Mouse (Mus musculus) lung, postnatal 10 days (tissue): ENCODE data around the gene Cox17.
A peak's percentile ranks its signal among the peaks of the same experiment; 100 is the strongest.
"Not testable (repeated sequence)": the region's sequence is repeated elsewhere in the genome, so short reads cannot be mapped to it uniquely, and the experiment has no call there.

Experiments
- DNase-seq: peaks from one replicate; pipeline ENCODE4 v3.0.0; 2021

Cox17 gene

DNA sequence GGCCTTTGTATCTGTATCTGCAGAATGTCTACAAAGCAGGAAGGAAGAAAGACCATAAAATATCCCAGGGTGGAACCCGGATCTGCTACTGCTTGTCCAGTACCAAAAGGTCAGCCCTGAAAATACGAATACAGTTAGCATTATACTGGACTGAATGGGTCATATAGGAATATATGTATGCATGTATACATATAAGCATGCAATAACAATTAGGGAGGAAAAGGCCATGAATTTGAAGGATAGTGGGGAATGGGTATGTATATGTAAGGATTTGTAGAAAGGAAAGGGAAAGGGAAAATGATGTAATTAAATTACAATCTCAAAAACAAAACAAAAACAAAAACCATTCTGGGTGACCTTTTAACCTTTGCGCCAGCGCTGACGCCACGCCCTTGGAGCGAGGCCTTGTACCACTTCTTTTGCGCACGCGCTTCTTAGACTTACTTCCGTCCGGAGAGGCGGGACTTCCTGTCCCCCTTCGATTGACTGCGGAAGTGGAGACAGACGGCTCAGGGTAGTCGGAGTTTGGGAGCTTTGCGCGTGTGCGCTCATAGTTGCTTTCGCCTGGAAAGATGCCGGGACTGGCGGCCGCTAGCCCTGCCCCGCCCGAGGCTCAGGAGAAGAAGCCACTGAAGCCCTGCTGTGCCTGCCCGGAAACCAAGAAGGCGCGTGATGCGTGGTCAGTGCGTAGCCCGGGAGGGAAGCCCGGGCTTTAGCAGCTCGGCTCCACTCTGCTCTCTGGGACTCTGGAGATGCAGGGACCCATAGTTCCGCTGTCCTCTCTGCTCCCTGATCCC, at the start of gene Cox17, which contains the start of gene Gm21987:
TSS of gene Cox17 (plus strand) at position 463 of the 797 bp plus-strand sequence.
TSS of gene Gm21987 (plus strand) at position 512 of the 797 bp plus-strand sequence.
- peak; percentile 96 for DNase-seq

DNA sequence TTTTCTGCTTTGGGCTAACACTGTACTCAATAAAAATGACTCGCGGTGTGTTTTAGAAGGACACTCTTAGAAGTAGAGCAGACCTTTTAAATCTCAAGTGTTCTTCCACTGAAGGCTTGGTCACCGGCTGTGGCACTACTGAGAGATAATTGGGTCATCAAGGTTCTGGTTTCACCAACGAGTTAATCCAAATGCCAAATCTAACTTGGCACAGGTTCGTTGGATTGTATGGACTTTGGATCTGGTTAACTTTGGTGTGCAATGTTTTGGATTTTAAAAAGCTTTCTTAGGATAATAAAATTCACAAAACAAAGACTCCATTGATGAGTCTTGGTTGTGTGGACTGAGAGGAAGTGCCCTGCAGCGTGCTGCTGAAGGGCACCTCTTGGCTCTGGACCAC, 48.4 kb upstream of the Cox17 start:
- DNase-seq = no peak

DNA sequence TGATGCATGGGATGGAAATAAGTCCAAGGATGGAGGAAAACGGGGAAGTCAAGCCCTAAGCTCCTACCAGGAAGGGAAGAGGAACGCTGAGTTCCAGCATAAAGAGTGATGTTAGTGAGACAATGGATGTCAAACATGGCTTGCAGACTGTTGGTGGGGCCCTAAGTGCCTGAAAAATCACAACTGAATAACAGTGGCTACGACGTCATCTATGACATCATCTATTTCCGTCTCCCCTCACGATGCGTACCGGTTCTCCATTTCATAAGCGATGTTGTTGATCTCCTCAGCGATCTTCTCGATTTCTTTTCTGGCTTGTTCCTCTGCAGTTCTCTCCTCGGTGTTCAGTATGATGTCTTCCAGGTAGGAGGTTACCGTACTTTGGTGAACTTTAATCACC, 44.4 kb upstream of the Cox17 start:
- no peak for DNase-seq

DNA sequence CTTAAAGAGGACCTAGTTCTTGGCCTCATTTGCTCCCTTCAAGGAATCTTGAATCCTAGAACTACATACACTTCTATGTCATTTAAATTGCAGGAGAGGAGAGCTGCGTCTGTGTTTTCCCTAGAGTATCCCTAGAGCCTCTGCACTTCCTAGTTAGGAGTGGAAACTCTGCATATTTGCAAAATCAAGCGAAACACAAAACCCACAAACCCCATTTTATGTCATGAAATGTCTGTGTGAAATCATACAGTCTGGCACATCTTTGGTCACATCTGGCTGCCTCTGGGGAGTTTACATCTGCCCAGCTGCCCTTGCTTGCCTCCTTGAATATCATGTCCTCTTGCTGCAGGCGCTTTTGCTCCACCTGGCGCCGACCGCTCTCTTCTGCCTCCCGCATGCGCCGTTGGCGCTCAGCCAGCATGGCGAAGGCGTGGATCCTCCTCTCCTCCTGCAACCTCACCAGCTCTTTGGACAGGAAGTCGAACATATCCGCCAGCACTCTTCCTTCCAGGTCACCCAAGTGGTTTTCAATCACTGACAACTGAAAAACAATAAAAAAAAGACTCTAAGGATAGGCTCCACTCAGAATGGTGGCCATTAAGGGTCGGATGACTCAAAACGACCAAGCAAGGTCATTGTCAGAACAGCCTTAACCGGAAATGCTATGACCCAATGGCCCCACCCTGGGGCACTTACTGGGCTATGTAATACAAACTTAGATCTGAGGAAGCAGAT, 42.2 kb upstream of the Cox17 start:
- DNase-seq = peak; percentile 78

DNA sequence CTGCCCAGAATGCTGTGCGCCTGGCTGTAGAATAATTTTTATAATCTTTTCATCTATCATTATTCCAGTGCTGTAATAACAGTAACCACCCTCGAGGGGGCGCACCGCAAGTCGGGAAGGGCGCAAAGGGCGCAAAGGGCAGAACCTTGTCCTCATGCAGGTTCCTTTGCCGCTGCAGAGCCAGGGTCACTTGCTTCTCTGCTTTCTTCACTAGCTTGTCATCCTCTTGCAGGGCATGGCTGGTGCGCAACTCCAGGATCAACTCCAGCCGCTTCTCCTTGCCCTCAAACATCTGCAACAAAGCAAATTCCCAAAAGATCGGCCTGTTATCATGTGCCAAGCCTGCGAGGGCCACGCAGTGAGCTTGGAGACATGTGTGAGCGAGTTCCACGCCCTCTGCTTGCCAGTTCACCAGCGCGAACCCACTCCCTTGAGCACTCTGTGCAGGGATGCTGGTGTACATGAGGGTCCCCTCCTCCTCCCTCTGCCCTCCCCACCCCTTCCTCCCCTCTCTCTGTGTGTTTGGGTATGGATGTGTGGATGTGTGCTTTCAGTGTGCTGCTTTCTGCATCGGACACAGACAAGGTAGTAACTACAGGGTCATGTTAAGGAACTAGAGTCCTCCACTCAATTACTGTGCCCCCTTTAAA, 40.1 kb upstream of the Cox17 start:
- DNase-seq = peak; percentile 18

DNA sequence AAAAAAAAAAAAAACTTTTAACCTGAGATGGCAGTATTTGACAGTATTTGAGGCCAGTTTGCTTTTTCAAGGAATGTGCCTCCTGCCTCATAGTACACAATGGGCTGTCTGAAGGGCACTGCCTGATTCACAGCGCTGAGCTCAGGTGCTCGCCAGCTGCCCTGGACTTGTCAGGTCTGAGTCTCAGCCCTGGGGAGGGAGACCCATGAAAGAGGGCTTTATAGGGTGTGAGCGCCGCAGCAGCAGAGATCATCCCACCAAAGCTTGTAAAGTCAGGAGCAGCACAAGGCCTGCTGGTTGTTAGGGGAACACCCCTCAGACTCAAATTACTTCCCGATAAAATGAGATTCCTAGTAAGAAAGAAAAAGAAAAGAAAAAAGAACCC, 39.6 kb upstream of the Cox17 start:
- no peak for DNase-seq

DNA sequence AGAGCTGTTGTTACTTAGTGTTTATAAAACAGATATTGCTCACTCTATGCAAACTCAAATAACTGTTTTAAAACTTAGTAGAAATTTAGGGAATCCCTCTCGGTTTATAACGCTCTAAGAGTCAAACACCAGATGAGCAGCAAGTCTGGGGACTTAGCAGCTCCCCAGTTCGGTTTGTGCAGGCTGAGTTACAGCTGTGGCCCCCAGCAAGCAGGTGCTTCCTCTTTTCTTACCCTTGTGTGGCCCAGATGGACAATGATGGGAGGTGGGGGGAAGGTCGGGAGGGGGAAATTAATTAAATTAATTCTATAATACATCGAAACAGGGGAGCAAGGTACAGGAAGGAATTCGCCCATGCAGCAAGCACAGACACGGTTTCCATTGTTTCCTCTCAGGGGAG, 39.1 kb upstream of the Cox17 start:
- no peak for DNase-seq

DNA sequence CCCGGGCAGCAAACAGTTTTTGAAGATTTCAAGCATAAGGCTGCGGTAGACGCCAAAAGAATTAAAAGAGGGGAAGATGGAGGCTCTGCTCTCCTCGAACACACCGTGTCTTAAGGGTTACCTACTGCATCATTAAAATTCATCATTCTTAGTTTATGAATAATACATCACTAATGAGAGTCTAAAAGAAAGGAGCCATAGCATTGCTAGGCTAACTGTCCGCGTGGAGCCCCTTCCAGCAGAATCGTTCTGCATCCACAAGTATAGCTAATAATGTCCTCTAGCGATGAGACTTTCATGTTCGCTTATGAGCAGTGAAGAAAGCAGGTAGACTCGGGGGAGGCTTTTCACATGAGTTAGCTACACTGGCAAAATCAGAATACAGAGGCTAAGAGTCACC, 38.6 kb upstream of the Cox17 start:
- DNase-seq = no peak

DNA sequence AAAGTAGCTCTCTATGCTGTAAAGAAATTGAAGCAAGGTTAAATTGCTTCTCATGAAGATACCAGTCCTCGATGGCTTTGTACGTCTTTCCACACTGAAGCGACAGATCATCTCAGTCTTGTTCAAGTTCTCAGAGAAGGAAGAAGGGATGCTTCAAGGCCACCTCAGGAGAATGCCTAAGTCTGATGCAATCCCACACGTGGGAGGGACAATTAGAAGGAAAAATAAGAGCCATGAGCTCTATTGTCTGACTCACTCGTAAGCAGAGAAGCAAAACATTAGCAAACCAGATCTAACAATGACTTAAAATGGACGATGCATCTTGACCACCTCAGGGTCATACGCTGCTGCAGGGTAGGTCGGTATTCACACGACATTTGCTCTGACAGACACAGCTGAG, 28.3 kb upstream of the Cox17 start:
- no peak for DNase-seq

DNA sequence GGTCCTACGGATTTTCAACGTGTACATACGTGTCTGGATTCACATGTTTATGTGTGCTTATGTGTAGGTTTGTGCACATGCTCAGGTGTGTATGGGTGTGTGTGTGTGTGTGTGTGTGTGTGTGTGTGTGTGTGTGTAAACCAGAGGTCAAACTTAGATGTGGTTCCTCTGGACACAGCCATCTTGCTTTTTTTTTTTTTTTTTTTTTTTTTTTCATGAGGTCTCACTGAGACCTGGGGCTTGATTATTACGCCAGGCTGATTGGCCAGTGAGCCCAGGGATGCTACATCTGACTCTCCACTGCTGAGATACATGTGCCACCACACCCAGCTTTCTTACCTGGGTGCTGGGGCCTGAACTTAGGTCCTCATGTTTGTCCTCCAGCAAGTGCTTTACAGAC, 27.7 kb upstream of the Cox17 start:
- DNase-seq = no peak

DNA sequence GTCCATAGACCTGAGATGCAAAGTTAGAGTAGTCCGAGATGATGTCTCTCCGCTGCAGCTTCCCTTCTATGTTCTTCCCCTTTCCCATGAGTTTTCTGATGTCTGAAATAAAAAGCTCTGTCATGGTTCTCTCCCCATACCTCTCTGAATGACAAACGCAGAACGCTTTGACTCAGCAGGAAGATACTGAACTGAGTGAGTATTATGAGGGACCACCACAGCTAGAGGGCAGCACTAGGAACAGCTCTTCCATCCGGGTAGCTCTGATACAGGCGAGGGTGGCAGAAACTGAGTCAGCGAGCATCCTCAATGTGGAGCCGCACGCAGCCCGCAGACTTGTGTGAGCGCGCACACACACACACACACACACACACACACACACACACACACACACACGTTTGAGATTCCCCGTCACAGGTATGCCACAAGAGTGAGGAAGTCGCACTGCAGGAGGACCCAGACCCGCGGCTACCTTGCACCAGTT, 25.3 kb upstream of the Cox17 start:
- peak; percentile 61 for DNase-seq

DNA sequence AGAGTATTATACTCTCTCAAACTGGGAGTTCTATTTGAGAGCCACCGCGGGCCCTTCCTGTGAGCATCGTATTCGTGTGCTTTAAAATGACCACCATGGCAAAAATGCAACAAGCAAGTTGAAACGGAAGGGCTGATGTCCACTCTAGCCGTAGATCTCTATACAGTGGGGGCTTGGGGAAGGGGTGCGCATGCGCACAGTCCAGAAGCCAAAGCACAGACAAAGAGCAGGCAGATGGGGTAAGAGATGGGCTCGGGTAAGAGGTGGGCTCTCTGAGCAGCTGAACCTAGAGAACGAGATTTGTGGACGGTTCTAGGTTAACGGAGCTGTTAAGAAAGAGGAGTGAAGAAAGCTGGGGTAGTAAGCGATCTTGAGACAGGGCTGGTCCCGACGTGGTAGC, 22.5 kb upstream of the Cox17 start:
- DNase-seq = no peak

DNA sequence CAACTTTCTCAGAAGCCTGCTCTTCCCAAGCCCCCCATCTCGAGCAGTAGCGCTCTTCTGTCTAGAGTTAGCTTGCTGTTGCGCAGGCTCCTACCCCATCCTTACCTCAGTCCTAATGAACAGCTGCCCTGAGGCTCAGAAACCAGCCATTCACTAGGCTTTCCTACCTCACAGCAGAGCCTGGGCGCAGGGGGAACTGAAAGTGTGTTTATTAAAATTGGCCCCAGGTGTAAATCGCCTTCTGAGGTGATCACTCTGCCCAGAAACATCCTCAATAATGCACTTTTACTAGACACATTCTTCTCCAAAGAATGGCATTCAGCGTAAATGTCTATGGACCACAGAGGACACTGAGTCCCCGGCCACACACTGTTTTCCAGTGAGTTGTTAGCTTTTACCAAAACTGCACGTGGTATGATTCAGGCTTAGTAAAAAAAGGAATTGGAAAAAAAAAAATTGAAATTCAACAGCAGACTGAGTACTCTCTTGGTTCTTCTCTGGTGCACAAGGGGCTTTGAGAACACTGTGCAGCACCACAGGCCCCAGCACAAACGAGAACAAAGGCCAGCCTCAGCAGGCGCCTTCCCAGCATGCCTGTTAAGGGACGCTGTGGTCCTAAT, 19.9 kb upstream of the Cox17 start:
- DNase-seq = no peak

DNA sequence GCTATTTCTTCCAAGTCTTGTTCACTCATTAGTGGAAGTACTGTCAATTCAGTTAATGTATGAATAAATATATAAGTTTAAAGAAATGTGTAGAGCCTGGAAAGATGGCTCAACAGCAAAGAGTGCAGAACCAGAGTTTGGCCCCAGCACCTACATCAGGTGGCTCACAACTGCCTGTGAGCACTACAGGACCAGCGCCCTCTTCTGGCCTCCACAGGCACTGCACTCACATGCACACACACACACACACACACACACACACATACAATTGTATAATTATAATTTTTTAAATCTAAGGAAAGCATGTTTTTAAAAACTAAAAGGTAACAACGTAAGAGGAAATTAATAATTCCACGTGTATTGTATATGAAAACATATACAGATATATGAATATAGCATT, 17.5 kb upstream of the Cox17 start:
- no peak for DNase-seq

DNA sequence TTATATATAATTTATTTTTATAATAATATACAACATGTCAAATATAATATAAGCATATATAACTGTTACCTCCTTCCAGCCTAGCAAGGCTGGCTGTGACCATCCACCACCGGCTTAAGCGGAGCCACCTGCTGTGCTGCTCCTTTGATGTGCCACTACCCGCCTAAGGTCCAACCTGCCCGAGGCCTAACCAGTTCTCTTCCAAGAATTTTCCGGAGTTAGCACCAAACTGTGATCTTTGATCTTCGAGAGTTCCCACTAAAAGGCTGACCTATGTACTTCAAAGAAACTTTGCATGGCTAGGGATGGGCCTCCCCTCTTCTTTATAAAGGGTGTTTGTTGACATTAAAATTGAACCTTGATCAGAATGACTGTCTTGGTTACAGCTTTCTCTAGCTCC, 12.4 kb upstream of the Cox17 start:
- no peak for DNase-seq

DNA sequence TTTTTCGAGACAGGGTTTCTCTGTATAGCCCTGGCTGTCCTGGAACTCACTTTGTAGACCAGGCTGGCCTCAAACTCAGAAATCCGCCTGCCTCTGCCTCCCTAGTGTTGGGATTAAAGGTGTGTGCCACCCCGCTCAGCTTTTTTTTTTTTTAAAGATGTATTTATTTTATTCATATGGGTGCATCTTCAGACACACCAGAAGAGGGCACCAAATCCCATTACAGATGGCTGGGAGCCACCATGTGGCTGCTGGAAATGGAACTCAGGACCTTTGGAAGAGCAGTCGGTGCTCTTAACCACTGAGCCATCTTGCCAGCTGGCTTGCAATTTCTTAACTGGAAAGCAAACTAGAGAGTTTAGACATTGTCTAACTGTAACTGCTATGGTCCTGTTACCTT, 8.7 kb upstream of the Cox17 start:
- DNase-seq = not testable (repeated sequence)

DNA sequence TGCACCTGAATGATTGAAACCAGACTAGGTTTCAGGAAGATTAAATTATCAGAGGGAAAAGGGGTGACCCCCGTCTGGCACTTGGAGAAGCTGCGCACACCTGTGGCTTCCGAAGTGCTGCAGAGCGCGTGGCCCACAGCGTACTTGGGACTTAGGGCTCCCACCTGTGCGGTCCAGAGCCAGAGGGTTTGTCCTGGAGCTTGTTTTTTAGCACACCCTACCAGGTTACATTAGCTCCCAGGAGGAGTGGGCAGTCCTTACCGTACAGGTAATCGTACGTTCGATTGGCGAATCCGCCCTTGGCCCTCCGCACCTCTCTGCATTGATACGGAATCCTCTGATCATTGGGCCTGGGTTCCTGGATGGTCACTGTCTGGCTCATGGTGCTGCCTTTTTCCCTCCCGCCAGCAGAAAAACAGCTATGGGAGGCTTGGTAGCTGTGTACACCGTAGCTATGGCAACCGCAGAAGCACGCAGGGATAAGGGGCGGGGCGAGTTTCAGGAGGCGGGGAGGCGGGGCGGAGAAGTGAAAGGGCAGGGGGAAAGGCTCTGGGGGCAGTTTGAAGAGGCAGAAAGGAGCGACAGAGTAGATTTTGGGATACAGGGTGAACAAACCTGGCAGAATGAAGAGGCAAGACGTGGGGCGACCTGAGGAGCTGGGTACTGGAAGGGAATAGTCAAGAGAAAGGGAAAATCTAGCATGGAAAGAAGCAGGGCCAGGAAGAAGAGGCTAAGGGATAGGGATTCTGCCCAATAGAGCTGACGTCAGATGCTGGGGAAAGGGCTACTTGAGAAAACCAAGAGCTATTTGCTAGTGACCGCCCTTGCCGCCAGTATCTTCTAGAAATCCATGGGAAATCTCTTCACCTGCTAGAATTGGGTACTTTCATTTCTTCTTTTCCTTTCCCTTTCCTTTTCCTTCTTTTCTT, 5.1 kb upstream of the Cox17 start, which contains the start of gene Maats1:
TSS of gene Maats1 (minus strand) at position 748 of the 929 bp plus-strand sequence.
- DNase-seq = peak; percentile 92

DNA sequence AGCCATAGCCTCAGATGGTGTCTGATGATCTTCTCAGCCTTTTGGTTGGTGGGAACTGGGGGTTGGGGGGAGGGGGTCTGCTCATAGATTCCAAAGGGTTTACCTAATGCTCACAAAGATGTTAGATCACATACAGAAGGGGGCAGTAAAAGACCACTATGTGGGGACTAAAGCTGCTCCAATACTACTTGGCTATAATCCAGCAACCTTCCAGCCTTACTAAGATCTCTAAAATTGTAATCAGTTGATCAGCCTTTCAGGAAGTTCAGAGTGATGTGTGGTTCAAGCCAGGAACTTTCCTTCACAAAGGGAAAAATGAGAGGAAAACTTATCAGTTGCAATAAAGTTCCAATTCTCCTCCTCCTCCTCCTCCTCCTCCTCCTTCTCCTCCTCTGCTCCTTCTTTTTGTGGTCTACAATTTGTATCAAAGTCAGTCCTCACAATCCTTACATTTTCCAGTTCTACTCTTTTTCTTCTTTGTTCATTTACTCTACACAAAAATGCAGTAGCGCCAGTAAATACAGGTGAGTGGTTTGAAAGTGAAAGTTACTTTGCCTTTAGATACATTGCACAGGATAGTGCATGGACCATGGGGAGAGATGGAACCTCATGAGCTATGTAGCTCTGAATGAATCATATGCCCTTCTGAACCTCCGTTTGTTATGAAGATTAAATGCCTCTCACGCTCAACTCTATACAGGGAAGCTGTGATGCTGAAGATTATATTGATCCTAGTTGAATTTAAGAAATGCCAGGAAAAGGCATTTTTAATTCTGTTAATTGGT, 1.7 kb upstream of the Cox17 start:
- DNase-seq = peak; percentile 56

DNA sequence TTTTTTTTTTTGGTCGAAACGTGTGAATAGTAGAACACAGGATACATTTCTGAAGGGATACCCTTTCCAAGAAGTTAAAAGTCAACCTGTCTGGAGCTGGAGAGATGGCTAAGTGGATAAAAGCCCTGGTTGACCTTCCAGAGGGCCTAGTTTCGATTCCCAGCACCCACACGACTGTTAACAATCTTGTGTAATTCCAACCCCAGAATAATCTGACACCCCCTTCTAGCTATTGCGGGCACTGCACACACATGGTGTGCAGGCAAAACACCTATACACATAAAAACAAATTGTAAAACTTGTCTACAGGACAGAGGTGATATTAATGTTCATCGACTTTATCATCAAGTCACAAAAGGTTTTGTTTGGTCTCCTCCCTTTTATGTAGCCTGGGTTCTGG, 797 bp downstream of the Cox17 start:
- DNase-seq = no peak

DNA sequence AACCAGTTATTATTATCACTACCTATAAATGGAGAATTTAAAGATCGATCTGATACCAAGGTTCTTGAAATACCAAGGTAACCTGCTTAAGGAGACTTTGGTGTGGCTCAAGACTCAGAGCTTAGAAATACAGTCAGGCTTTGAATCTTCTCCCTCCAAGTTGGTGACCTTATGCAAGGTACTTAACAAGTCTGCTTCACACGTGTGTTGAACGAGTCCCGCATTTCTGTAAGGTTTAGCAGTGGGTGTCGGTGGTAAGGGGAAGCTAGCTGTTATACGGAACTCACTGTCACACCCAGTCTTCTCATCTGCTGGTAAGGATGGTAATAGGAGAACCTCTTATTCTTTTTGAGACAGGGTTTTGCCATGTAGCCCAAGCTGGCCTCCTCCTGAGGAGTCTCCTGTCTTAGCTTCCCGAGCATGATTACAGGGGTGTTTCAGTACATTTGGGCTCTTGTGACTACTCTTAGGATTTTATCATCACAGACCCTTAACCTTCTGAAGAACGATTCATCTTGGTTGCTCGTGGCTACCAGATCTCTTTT, 1.5 kb downstream of the Cox17 start:
- DNase-seq = no peak

DNA sequence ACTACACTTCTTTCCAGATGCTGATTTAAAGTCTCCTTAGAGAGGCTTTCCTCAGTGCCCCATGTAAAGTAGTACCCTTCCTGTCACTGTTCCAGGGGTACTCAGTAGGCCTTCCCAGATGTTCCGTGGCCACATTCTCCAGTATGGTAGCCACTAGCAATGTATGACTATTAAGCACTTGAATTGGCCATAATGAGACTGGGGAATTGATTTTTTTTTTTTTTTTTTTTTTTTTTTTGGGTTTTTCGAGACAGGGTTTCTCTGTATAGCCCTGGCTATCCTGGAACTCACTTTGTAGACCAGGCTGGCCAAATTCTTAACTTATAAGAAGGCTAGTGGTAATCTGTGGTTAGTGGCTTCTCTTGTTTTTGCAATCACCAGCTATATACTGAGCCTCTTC, 3.1 kb downstream of the Cox17 start:
- DNase-seq = no peak
